Mouse (Mus musculus) spleen, embryonic (tissue): Measurements from ENCODE around the gene Rnf169.
"Not testable (repeated sequence)": the region's sequence is repeated elsewhere in the genome, so short reads cannot be mapped to it uniquely, and the experiment has no call there.

Experiments
- CTCF ChIA-PET: fragments of 350-600 bp; sonication (Branson Sonifier 250); formaldehyde crosslinking; loops from one replicate; lab custom pipeline; 2022; lab: Charles Lee

Gene Rnf169

DNA sequence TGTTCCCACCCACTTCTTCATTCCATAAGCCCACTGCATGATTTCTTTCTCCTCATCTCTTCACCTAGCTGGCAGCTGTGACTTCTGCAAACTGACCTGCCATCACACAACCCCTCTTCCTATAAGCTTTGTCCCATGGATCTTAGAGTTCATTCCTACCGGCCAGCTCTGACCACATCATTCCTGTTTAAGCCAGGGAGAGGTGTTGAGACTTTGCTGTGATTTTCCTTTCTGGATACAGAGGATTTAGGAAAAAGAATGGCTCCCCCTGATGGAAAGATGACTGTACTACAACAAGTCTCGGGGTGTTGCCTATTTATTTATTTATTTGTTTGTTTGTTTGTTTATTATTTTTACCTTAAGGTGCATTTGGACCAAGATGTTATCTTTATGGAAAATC is 1.1 kb upstream of the Rnf169 start:
- CTCF ChIA-PET, result interaction anchor here (0.6 kb wide), 2 partner anchors 12 to 128 kb away, joined by 3 to 4 read pairs; no protein-coding TSS in a partner anchor

DNA sequence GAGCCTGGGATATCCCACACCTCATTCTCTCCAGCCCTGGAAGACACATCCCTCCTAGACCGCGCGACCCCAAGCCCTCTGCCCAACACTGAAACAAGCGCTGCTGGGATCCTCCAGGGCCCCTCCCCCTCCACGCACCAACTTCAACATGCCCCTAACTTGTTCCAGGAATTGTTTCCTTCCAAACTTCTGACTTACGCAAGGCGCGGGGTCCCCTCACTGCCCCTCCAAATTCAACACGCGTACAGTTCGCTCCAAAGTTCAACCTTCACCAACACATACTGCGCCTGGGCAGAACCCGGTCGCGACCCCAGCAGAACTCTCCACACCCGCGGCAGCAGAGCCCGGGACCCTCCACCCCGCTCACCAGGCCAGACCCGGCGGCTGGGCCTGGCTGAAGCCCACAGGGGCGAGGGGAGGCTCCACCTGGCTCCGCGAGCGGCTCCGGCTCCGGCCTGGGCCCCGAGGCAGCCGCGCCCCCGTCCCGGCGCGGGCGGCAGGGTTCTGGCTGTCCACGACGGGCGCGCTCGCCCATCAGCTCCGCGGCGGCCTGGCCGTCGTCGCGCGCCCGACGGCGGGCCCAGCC is 609 bp downstream of the Rnf169 start:
- CTCF ChIA-PET, result interaction anchor here (0.6 kb wide), 1 partner anchor 22 kb away, joined by 3 read pairs; no protein-coding TSS in a partner anchor

DNA sequence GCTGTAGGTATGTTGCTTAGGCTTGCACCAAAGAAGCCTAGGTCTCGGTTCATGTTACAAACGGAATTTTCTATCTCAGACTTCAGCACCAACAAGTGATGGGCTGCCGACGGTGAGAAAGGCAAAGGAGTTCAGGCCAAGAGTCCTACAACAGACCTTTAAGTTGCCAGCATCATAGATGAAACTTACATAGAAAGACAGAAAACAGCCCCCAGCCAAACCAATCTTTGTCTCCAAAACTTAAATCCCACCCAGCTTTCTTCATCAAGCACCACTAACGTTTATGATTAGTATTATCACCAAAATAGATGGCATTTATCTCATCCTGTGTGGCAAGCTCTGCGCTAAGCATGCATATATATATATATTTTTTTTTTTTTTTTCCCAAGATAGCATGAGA is 1.2 kb downstream of the Rnf169 start:
- CTCF ChIA-PET, result no interaction called here

DNA sequence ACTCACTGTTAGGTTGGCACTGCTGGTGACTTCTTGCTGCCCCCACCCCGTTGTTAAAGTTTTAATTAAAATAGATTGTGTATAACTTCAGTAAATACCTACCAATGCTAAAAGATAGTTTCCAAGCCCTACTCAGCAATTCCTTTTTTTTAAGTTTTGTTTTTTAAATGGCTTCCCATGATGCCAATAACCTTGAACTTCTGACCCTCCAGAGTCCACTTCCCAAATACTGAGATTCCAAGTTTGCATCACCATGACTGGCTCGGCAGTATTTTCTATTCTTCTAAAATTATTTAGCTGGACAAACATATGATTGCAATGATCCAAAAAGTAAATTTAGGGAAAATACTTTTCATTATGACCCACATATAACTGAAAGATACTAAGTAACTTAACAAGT is 2.2 kb downstream of the Rnf169 start:
- CTCF ChIA-PET, result no interaction called here

DNA sequence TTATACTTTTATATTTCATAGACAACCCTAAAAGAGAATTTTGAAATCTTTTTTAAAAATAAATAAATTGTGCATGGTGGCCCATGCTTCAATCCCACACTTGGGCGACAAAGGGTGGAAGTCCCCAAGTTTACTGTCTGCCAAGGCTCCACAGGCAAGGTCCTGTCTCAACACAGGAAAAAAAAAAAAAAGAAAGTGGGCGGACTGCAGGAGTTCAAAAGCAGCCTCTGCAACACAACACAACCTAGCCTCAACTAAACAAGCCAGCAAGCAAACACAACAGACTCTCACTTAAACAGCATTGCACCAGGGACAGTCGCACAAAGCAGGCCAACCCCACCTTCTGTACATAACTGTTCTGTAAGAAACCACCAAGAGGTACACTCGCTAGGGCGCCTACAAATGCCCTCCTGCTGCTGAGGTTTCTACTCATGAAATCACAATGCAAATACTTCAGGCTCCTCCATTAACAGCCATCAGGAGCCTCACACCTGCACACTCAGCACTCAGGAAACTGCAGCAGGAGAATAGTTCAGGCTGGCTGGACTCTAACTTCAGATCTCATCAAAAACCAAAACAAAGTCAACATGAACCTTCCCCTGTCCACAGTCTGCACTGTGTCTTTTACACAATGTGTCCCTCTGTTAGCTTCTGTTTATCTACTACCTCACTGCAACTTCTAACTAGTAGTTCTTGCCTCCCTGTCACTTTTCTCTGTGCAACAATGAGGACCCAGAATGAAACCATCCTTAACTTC is 4.3 kb downstream of the Rnf169 start:
- CTCF ChIA-PET, result interaction anchor here (0.6 kb wide), 1 partner anchor 63 kb away, joined by 3 read pairs; no protein-coding TSS in a partner anchor

DNA sequence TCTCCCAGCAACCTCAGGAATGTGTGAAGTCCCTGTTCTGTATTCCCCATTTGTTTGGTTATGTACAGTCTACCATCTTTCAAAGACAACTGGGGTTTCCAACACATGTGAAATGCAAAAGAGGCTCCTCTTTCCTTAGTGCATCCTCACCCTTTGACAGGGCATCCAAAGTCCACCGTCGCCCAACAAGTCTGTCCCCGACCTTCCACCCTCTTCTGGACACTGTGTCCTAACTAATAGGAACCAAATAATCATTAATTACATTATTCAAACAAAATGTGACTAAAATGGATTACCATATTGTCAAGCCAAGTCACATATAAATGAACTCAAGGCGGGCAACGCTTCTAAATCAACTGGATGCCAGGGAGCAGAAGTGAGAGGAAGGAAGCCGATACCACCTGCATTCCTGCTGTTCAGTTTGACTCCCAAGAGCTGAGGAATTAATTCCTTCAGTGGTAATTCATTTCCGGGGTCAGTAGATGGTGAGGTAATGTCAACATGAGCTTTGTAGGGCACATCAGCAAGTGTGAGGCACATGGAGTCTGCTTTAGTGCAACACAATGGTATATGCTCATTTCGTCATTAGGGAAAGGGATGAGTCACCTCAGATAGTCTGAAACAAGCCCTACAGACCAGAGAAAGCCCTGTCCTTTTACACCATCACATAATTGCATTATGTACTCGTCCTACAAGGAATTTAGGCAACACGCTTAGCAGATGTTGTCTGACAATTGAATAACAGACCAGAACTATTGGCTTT is 5.9 kb downstream of the Rnf169 start:
- CTCF ChIA-PET, result interaction anchor here (0.6 kb wide), 1 partner anchor 303 kb away, joined by 8 read pairs; no protein-coding TSS in a partner anchor

DNA sequence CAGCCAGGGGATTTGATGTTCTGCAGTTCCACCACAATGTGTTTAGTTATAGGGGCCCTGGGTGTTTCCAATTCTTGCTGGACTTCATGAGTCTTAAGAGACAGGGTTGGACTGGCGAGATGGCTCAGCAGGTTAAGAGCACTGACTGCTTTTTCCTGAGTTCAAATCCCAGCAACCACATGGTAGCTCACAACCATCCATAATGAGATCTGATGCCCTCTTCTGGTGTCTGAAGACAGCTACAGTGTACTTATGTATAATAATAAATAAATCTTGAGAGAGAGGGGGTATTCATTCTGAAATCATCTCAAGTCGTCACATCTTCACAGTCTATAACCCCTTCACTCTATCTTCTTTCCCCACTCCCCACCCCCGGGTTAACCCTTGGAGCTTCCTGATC is 7.3 kb downstream of the Rnf169 start:
- CTCF ChIA-PET, result not testable (repeated sequence)

DNA sequence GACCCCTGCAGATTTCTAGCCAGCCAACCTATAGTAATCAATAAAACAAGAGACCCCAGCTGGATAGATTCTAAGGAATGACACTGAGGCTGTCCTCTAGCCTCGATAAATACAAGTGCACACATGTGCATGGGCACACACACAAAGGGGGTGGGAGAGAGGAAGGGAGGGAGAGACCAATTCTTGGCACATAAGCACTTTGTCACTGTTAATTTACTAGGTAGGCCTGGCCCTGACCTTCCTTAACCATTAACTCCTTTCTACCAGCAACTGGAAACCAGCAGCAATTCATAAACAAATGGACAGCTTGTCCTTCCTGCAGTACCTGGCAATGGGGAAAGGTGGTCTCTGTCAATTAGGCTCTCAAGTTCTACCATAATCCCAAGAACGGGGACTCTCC is 8.3 kb downstream of the Rnf169 start:
- CTCF ChIA-PET, result interaction anchor here (0.5 kb wide), 1 partner anchor 16 kb away, joined by 3 read pairs; no protein-coding TSS in a partner anchor

DNA sequence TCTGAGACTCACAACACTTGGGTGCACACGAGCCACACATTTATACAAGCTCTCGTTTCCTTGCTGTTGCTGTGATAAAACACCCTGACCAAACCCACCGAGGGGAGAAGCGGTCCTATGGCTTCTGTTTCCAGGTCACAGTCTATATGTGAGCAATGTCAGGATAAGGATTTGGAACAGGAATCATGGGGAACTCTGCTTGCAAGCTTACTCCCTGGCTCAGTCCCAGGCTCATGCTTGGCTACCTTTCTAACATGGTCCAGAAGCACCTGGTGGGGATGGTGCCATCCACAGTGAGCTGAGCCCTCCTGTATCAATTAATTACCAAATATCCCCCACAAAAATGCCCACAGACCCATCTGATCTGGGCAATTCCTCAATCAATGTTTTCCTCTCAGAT is 11.1 kb downstream of the Rnf169 start:
- CTCF ChIA-PET, result no interaction called here

DNA sequence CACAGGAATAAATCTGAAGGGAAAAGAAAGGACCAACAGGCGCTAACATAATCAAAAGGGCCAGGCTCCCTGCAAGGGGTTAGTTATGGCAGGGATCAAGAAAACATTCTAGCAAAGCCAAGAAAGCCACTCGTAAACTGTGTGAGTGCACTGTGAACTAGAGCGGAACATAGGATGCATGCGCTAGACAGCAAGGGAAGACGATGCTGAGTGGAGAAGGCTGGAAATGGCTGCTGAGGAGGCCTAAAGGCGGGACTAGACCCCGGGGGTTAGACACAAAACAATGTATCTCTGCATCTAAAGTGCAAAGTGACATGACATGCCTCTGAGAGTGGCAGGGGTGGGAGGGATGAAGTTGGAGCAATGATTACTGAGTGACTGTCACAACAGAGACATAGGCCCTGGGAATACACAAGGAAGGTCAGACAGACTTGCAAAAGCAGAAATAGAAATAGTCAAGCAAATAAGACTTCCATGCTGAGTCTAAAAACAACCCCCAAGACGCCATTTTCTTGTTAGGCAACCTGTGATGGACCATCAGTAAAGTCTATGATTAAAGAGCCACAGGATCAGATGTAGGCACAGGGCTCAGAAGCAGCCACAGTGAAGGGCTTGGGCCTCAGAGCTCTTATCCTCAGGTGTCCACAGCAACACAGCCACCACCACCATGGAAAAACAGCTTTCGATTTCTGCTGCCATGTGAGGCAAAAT is 14.1 kb downstream of the Rnf169 start:
- CTCF ChIA-PET, result interaction anchor here (0.9 kb wide), 1 partner anchor 20 kb away, joined by 3 read pairs; no protein-coding TSS in a partner anchor

DNA sequence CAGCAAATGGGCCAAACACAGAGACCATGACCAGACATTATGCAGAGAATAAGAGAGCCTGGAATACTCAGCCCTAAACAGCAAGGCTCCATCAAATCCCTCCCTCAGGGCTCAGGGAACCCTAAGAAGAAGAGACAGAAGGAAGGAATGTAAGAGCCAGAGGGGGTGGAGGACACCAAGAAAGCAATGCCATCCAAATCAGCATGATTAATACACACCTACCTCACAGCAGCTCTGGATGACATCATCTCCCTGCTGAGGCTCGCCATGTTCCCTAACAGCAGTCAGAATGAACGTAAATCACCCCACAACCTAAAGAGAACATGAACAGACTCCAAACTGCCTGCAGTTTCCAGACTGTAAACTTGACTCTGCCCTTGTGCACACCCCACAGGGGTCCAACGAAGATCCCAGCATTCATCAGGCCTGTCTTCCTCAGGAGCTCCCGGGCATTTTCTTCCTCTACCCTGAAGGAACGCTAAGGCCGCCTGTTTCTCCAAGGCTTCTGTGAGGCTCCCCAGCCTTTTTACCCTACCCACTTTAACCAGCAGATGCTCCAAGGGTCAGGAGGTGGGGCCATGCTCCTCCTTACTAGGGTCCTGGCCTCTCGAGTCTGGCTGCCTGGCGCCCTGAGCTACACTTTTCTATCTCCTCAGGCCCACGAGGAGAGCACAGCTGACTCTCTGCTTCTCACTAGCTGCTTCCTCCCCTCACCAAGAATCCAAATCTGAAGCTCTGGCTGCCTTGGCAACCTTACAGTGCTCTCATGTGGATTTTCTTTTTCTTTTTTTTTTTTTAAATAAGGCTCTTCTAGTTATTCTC is 15.0 kb downstream of the Rnf169 start:
- CTCF ChIA-PET, result interaction anchor here (0.7 kb wide), 1 partner anchor 1311 kb away, joined by 4 read pairs; no protein-coding TSS in a partner anchor

DNA sequence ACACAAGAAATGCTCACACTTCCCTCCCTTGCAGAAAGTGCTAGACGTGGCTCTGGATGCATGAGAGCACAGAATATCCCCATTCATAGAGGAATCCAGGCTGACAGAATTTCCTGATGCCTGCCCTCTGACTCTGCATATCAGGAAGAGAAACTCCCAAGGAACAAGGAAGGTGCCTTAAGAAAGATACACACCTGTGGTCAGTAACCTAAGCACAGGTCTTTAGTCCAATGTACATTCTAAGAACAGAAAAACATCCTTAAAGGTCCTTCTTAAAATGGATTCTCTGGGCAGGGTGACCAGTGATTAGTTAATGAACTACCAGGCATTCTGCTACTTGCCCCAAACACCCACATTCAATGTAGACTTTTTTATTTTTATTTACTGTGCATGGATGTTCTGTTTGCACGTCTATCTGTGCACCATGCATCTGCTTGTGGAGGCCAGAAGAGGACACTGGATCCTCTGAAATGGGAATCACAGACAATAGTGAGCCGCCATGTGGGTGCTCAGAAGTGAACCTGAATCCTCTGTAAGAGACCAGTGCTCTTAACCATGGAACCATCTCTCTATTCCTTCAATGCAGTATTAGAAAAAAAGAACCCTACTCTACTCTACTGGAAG is 16.9 kb downstream of the Rnf169 start:
- CTCF ChIA-PET, result interaction anchor here (0.7 kb wide), 1 partner anchor 501 kb away, joined by 5 read pairs; no protein-coding TSS in a partner anchor

DNA sequence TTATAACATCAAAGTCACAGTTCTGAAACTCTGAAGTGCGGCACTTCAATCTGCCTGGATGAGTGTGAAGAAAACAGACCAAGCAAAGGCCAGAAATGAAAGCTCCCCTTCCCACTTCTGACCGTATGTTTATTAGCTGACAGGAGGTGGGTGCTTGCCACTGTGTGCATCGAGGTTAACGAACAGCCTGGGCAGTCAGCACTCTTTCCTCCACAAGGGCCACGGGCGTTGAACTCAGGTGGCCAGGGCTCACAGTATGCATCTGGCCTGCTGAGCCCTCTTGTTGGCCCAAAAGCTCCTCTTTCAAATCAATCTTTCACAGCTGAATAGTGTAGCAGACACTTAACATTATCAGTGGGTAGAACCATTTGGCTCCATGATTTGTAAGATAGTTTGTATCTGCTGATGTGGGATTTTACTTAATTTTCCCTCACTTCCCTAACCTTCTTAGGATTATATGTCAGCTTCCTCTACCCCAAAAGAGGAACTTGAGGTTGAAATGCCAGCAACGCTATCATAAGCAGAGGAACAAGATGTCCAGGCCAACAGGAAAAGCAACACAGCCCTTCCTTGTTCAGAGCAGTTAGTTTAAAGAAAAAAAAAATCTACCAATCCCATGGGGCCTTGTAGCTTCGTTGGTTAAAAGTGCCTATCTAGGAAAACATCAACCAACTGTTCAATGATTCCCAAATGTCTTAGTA is 17.6 kb downstream of the Rnf169 start:
- CTCF ChIA-PET, result no interaction called here

DNA sequence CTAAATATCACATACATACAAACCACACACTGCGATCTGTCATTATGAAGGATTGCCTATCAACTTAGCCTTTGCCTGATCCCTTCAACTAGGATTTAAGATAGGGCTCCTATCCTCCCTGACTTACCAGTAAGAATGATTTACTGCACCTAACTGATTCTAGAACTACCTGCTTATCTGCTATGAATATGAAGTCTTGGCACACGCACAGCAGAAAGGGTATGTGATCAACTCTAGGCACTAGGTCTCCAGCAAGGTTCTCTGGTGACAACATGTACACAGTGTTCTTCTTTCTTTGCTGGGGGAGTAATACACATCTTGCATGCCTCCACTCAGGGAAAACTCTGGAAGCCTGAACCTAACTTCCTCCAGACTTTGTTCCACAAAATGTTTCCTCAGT is 18.7 kb downstream of the Rnf169 start:
- CTCF ChIA-PET, result no interaction called here

DNA sequence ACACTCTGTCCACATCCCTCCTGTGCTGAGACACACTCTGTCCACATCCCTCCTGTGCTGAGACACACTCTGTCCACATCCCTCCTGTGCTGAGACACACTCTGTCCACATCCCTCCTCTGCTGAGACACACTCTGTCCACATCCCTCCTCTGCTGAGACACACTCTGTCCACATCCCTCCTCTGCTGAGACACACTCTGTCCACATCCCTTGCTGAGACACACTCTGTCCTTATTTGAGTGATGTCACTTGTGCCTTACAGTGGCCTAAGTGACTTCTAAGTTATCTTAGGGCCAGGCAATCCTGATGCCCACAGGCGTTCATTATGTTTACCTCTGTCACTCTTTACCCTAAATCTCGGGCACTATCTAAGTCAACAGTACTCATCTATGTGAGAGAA is 19.7 kb downstream of the Rnf169 start:
- CTCF ChIA-PET, result not testable (repeated sequence)

DNA sequence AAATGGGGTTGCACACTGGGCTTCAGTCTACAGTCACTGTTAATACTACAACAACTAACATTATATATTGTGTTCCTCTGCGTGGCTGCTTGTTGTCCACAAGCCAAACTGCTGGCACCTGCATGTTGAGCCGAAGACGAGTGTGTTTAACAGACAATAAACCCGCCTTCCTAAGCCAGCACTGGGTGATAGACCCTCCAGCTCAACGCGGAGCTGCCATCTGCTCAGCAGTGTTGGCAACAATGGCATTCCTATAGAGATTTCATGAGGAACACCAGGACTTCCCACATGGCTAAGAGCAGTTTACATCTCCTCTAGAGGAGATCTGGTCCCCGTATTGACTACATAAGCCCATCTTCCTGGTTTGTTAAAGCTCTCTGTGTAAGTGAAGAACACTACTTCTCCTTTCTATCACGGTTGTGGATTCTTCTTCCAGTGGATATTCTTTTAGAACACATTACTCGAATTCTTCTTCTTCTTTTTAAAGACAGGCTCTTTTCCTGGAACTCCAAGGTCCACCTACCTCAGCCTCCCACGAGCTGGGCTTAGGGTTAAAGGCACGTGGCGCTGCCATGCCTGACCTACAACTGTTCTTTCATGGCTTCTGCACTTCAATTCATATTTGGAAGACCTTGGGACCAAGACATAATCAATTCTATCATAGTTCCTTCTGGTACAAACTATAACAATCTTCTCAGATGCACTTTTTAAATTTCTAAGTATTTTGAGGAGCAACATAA is 22.9 kb downstream of the Rnf169 start:
- CTCF ChIA-PET, result interaction anchor here (0.6 kb wide), 1 partner anchor 23 kb away, joined by 3 read pairs; the partner anchor contains the start of gene Rnf169

DNA sequence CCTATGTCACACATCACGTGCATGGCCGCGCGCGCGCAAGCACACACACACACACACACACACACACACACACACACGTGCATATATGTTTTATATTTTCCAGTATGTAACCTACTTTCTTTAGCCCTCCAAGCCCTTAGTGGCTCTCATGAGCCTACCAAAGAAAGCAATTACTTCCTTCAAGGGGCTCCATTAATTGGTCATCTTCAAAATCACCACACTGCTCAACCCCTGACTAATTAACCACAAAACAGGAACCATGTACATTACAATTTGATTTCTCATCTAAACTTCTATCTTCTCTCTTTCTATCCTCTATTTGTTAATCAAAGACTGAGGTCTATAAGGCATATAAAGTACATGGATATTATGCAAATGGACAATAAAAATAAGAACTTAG is 24.2 kb downstream of the Rnf169 start:
- CTCF ChIA-PET, result interaction anchor here (0.8 kb wide), 1 partner anchor 1248 kb away, joined by 7 read pairs; no protein-coding TSS in a partner anchor

DNA sequence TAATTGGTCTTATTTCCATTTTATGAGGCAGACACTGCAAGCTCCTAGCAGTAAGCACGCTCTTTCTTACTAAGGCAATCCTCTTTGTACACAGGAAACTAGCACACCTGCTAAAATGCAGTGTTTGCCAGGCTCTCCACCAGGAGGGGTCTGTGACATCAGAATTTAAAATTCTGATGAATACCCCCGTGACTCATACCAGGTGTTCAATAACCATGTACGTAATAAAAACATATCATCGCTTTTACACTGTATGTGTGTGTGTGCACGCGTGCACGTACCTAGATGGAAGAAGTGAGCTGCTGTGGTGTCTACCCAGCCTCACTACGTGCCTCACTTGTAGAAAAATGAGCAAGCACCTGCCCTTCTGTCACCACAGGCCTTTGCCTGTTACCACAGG is 26.0 kb downstream of the Rnf169 start:
- CTCF ChIA-PET, result no interaction called here
